Mouse (Mus musculus): ENCODE measurements around the gene Prkab2. TPM values are rescaled to one million over a fixed set of nuclear protein-coding genes. Genes with fewer than 3 reads are reported as not detected.

Gene Prkab2
- polyA plus RNA-seq, 1 experiment = 26.6 TPM

DNA sequence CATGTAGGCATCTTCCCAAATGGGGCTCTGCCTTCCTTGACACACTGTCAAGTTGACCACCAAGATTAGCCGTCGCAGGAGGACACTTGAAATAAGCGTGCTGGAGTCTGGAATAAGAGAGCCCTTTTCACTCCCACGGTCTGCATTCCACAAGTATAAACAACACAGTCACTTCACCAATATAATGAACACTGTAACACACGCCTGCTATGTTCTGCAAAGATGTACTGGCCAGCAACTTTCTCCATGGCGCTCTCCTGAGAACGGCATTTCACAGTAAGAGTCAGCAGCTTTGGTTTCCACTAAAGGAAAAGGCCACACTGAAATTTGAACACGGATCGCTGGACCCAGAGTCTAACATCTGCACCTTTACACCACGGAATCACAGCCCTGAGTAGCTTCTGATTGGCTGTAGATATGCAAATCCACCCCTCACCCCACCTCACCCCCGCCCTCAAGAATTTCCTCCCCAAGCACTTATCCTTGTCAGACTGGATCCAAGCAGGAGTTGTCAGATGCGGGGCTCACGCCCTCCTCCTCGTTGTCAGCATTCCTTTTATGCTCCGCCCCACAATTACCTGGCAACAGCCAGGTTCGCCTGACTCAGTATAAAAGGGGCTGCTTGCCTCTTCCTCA is 25.7 kb downstream of the Prkab2 start:
- no peaks in the 10 kb centered on the region for H3K4me1 ChIP-seq (ENCODE audit: control insufficient read depth, insufficient read depth, low read length)
- H3K4me3 ChIP-seq (replicated peaks; ENCODE audit: insufficient read depth, low read depth, low read length) = no peak overlapping the region
- DNase-seq = no peak
- no peaks in the 10 kb centered on the region for H3K27me3 ChIP-seq (ENCODE audit: control insufficient read depth, insufficient read depth, low read length)
- H3K27ac ChIP-seq (ENCODE audit: insufficient read depth, low read length) = no peak overlapping the region
- 24% methylated on average over 16 of the region's 16 CpGs for WGBS
- TF ChIP-seq CTCF (IDR thresholded peaks at IDR 0.05; ENCODE audit: borderline replicate concordance, insufficient read depth, low read depth, low read length) (no peak), POLR2A (IDR thresholded peaks at IDR 0.05; ENCODE audit: borderline replicate concordance, insufficient read depth, low read length) (no peak)

GRCm38 (mm10) chr3:97686372-97687117 is 28.6 kb downstream of the Prkab2 start:
- no peaks in the 10 kb centered on the region for H3K4me1 ChIP-seq (ENCODE audit: control insufficient read depth, insufficient read depth, low read length)
- DNase-seq = no peak
- H3K4me3 ChIP-seq (replicated peaks; ENCODE audit: insufficient read depth, low read depth, low read length) = no peak overlapping the region
- no peaks in the 10 kb centered on the region for H3K27me3 ChIP-seq (ENCODE audit: control insufficient read depth, insufficient read depth, low read length)
- 80% methylated on average over 4 of the region's 4 CpGs for WGBS
- H3K27ac ChIP-seq (ENCODE audit: insufficient read depth, low read length) = no peak overlapping the region
- TF ChIP-seq POLR2A (IDR thresholded peaks at IDR 0.05; ENCODE audit: borderline replicate concordance, insufficient read depth, low read length) (no peak), CTCF (IDR thresholded peaks at IDR 0.05; ENCODE audit: borderline replicate concordance, insufficient read depth, low read depth, low read length) (no peak)

DNA sequence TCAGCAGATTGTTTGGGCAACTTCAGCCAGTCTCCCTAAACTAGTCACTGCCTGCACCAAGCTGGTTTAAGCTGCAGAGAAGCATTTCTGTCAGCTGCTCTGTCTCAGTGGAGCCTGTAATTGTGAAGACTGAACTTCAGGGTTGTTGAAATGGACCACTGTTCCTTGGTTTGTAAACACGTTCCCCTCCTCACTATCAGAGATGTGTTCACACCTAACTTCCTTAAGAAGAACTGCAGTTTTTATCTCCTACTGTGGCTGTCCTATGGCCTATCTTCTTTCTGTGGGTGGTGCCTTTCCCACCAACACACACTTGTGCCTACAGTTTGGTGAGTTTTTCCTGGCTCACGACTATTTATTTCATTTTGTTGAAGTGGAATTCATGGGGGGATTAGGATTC is 31.3 kb downstream of the Prkab2 start:
- WGBS = 76% methylated on average over 2 of the region's 2 CpGs
- H3K27ac ChIP-seq (ENCODE audit: insufficient read depth, low read length) = no peak overlapping the region
- H3K27me3 ChIP-seq (ENCODE audit: control insufficient read depth, insufficient read depth, low read length) = no peaks in the 10 kb centered on the region
- TF ChIP-seq CTCF (IDR thresholded peaks at IDR 0.05; ENCODE audit: borderline replicate concordance, insufficient read depth, low read depth, low read length) = no peak
- TF ChIP-seq POLR2A (IDR thresholded peaks at IDR 0.05; ENCODE audit: borderline replicate concordance, insufficient read depth, low read length) = no peak
- H3K4me3 ChIP-seq (replicated peaks; ENCODE audit: insufficient read depth, low read depth, low read length) = no peak overlapping the region
- DNase-seq = no peak
- no peaks in the 10 kb centered on the region for H3K4me1 ChIP-seq (ENCODE audit: control insufficient read depth, insufficient read depth, low read length)

DNA sequence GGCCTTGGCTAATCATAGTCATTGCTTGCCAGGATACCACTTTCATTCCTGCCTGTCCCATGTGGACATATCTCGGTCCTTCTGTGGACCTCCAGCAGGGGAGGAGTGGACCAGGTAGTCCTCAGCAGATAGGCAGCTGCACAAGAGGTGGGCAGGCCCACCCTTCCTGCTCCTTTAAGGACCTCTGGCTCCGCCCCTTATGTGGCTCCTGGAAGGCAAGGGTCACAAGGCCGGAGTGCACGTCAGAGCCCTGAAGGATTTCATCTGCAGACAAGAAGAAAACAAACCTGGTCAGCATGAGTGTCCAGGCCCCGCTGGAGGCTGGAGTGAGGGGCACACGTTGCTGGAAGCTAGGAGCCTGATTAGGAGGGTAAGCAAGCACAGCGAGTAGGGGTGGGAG is 32.6 kb downstream of the Prkab2 start:
- TF ChIP-seq POLR2A (IDR thresholded peaks at IDR 0.05; ENCODE audit: borderline replicate concordance, insufficient read depth, low read length) = no peak
- no peak for TF ChIP-seq CTCF (IDR thresholded peaks at IDR 0.05; ENCODE audit: borderline replicate concordance, insufficient read depth, low read depth, low read length)
- Histone ChIP-seq H3K27ac (ENCODE audit: insufficient read depth, low read length) (no peak overlapping the region), H3K27me3 (ENCODE audit: control insufficient read depth, insufficient read depth, low read length) (no peaks in the 10 kb centered on the region), H3K4me3 (replicated peaks; ENCODE audit: insufficient read depth, low read depth, low read length) (no peak overlapping the region), H3K4me1 (ENCODE audit: control insufficient read depth, insufficient read depth, low read length) (no peaks in the 10 kb centered on the region)
- WGBS = 68% methylated on average over 7 of the region's 7 CpGs
- DNase-seq = no peak

DNA sequence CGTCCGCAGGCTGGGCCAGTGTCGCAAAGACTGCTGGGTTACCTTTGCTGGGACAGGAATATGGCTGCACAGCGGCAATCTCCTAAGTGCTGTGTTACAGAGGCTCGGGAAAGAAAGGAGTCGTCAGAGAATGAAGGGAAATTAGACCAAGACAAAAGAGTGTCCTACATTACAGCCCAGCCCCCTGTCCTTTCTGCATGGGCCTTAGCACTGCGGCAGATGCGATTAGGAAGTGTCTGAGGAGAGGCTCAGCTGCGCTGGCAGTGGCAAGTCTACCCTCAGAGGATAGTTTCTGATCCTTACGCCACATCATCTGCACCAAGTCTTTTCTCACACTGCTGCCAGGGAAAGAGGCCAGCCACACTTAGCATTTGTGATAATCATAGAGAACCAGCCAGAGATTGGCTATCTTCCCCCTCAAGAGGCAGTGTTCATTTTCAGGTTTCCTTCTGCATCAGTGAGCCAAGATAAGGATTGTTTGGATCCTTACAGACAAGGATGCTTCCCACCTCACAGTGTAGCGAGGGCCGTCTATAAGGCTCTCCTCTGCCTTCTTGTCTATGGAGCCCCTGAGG is 33.5 kb downstream of the Prkab2 start:
- no peaks in the 10 kb centered on the region for H3K27me3 ChIP-seq (ENCODE audit: control insufficient read depth, insufficient read depth, low read length)
- H3K4me1 ChIP-seq (ENCODE audit: control insufficient read depth, insufficient read depth, low read length) = no peaks in the 10 kb centered on the region
- 48% methylated on average over 12 of the region's 12 CpGs for WGBS
- H3K27ac ChIP-seq (ENCODE audit: insufficient read depth, low read length) = no peak overlapping the region
- H3K4me3 ChIP-seq (replicated peaks; ENCODE audit: insufficient read depth, low read depth, low read length) = no peak overlapping the region
- TF ChIP-seq CTCF (IDR thresholded peaks at IDR 0.05; ENCODE audit: borderline replicate concordance, insufficient read depth, low read depth, low read length) (no peak), POLR2A (IDR thresholded peaks at IDR 0.05; ENCODE audit: borderline replicate concordance, insufficient read depth, low read length) (no peak)
- DNase-seq = no peak

GRCm38 (mm10) chr3:97693806-97694205 is 35.8 kb downstream of the Prkab2 start:
- Histone ChIP-seq H3K4me3 (replicated peaks; ENCODE audit: insufficient read depth, low read depth, low read length) (no peak overlapping the region), H3K4me1 (ENCODE audit: control insufficient read depth, insufficient read depth, low read length) (no peaks in the 10 kb centered on the region), H3K27me3 (ENCODE audit: control insufficient read depth, insufficient read depth, low read length) (no peaks in the 10 kb centered on the region), H3K27ac (ENCODE audit: insufficient read depth, low read length) (no peak overlapping the region)
- 86% methylated on average over 6 of the region's 6 CpGs for WGBS
- DNase-seq = no peak
- no peak for TF ChIP-seq POLR2A (IDR thresholded peaks at IDR 0.05; ENCODE audit: borderline replicate concordance, insufficient read depth, low read length)
- no peak for TF ChIP-seq CTCF (IDR thresholded peaks at IDR 0.05; ENCODE audit: borderline replicate concordance, insufficient read depth, low read depth, low read length)

GRCm38 (mm10) chr3:97696866-97697265 is 38.9 kb downstream of the Prkab2 start:
- 41% methylated on average over 9 of the region's 9 CpGs for WGBS
- H3K4me1 ChIP-seq (ENCODE audit: control insufficient read depth, insufficient read depth, low read length) = no peaks in the 10 kb centered on the region
- TF ChIP-seq POLR2A (IDR thresholded peaks at IDR 0.05; ENCODE audit: borderline replicate concordance, insufficient read depth, low read length) = no peak
- TF ChIP-seq CTCF (IDR thresholded peaks at IDR 0.05; ENCODE audit: borderline replicate concordance, insufficient read depth, low read depth, low read length) = no peak
- H3K27me3 ChIP-seq (ENCODE audit: control insufficient read depth, insufficient read depth, low read length) = no peaks in the 10 kb centered on the region
- DNase-seq = no peak
- no peak overlapping the region for H3K27ac ChIP-seq (ENCODE audit: insufficient read depth, low read length)
- no peak overlapping the region for H3K4me3 ChIP-seq (replicated peaks; ENCODE audit: insufficient read depth, low read depth, low read length)

DNA sequence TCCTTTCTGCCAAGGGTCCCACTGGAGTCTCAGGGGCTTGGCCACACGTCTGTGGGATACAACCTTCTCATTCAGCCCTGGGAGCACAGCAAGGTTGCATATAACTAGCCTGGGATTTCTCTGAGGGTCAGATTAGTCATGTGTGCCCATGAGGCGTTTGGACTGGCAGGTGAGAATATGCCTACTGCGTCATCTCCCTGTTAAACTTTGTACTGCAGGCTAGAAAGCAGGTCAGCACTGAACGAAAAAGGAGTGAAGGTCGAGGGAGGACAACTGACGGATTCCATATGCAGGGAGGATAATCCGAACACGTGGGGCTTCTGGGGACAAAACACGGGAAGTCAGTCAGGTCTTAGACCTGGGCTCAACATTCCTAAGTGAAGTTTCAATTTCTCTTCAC is 39.3 kb downstream of the Prkab2 start:
- TF ChIP-seq CTCF (IDR thresholded peaks at IDR 0.05; ENCODE audit: borderline replicate concordance, insufficient read depth, low read depth, low read length) (no peak), POLR2A (IDR thresholded peaks at IDR 0.05; ENCODE audit: borderline replicate concordance, insufficient read depth, low read length) (no peak)
- Histone ChIP-seq H3K4me1 (ENCODE audit: control insufficient read depth, insufficient read depth, low read length) (no peaks in the 10 kb centered on the region), H3K27me3 (ENCODE audit: control insufficient read depth, insufficient read depth, low read length) (no peaks in the 10 kb centered on the region), H3K27ac (ENCODE audit: insufficient read depth, low read length) (no peak overlapping the region), H3K4me3 (replicated peaks; ENCODE audit: insufficient read depth, low read depth, low read length) (no peak overlapping the region)
- 71% methylated on average over 9 of the region's 9 CpGs for WGBS
- DNase-seq = no peak
